Mouse (Mus musculus) neural tube, embryonic 15.5 days (tissue): Measurements from ENCODE around the gene Ppp3cb. TPM values are rescaled to one million over a fixed set of nuclear protein-coding genes. Genes with fewer than 3 reads are reported as not detected.

Source experiments
- polyA plus RNA-seq: library from polyadenylated mRNA; unstranded; fragments of >200 nt; fragmentation: Nextera tagmentation; extraction: Ambion mirVana; gene quantifications from 2 replicates; pipeline ENCODE4 v1.2.1, GENCODE M21; 2015

Gene Ppp3cb
- polyA plus RNA-seq, 1 experiment from 2014 or later: 89.5 TPM

Other genes starting within 250 kb of the Ppp3cb start
- gene Ecd, start 198.5 kb downstream of the Ppp3cb start, polyA plus RNA-seq: 48.4 and 51.3 TPM in 2 replicates
- 40.8 and 41.2 TPM in 2 replicates for gene Fam149b, start 198.4 kb downstream of the Ppp3cb start, polyA plus RNA-seq
- gene Dnajc9, start 157.7 kb downstream of the Ppp3cb start, polyA plus RNA-seq: 115 and 145 TPM in 2 replicates
- gene Mrps16, start 152.9 kb downstream of the Ppp3cb start, polyA plus RNA-seq: 72.5 and 81.9 TPM in 2 replicates
- 0.96 and 1.3 TPM in 2 replicates for gene Cfap70, start 94.3 kb downstream of the Ppp3cb start, polyA plus RNA-seq
- gene Anxa7, start 66.4 kb downstream of the Ppp3cb start, polyA plus RNA-seq: 18.0 and 29.8 TPM in 2 replicates
- gene Mss51, start 49.7 kb downstream of the Ppp3cb start, polyA plus RNA-seq: 0.40 and 0.73 TPM in 2 replicates
- gene Usp54, start 94.5 kb upstream of the Ppp3cb start, polyA plus RNA-seq: 9.1 and 9.7 TPM in 2 replicates
- gene Myoz1, start 110.0 kb upstream of the Ppp3cb start, polyA plus RNA-seq: 1.1 and 2.5 TPM in 2 replicates
- gene Synpo2l, start 121.8 kb upstream of the Ppp3cb start, polyA plus RNA-seq: 1.4 and 2.4 TPM in 2 replicates
- gene Sec24c, start 127.7 kb upstream of the Ppp3cb start, polyA plus RNA-seq: 84.3 and 87.4 TPM in 2 replicates
- 30.0 and 31.5 TPM in 2 replicates for gene Fut11, start 148.4 kb upstream of the Ppp3cb start, polyA plus RNA-seq
- gene Chchd1, start 156.4 kb upstream of the Ppp3cb start, polyA plus RNA-seq: 173 and 194 TPM in 2 replicates
- 39.1 and 43.0 TPM in 2 replicates for gene Zswim8, start 161.0 kb upstream of the Ppp3cb start, polyA plus RNA-seq
- gene Ndst2, start 188.0 kb upstream of the Ppp3cb start, polyA plus RNA-seq: 17.1 and 19.3 TPM in 2 replicates
- gene Camk2g, start 247.5 kb upstream of the Ppp3cb start, polyA plus RNA-seq: 214 and 230 TPM in 2 replicates